Mouse (Mus musculus) heart, postnatal 14 days (tissue): Measurements from ENCODE around the gene Katna1. TPM values are rescaled to one million over a fixed set of nuclear protein-coding genes. Genes with fewer than 3 reads are reported as not detected.

Experiments
- DNase-seq, 2 experiments: peaks; one replicate each; pipeline ENCODE4 v3.0.0; 2021 to 2022
- intact Hi-C: fragments of 180-260 bp; cut with DNase I; formaldehyde crosslinking; loops from one replicate; pipeline ENCODE4 v1.15.1; 2025
- total RNA-seq, 2 experiments: library from RNA; stranded (reverse); gene quantifications; 2 replicates each; pipeline ENCODE4 v1.2.3; 2021

The Katna1 gene
- total RNA-seq, 2 experiments from 2014 or later, result 14.7 TPM

- intact Hi-C loops, result no loop called here
Observed at GRCm38 (mm10) chr10:7775421-7775820, 49.6 kb downstream of the Katna1 start.

GRCm38 (mm10) chr10:7778361-7778760, 52.6 kb downstream of the Katna1 start:
- intact Hi-C loops, result no loop called here
- no peak for DNase-seq

More at GRCm38 (mm10) chr10:7775421-7775820, 49.6 kb downstream of the Katna1 start:
- DNase-seq, result peak in 1 of 2 experiments; percentile 37

GRCm38 (mm10) chr10:7779751-7780237, 54.0 kb downstream of the Katna1 start:
- peak in 1 of 2 experiments; percentile 2 for DNase-seq
- intact Hi-C loops, result no loop called here

- peak; percentile 90 to 92 for DNase-seq
- intact Hi-C loops, result no loop called here
Observed at GRCm38 (mm10) chr10:7780238-7781176, 54.7 kb downstream of the Katna1 start.

GRCm38 (mm10) chr10:7781214-7781613, 55.4 kb downstream of the Katna1 start:
- intact Hi-C loops, result no loop called here
- DNase-seq, result no peak

GRCm38 (mm10) chr10:7787319-7787718, 61.5 kb downstream of the Katna1 start:
- DNase-seq, result no peak
- intact Hi-C loops, result no loop called here

- intact Hi-C loops, result no loop called here
- DNase-seq, result no peak
Observed at GRCm38 (mm10) chr10:7792254-7792750, 66.5 kb downstream of the Katna1 start.

- DNase-seq, result peak; percentile 93 to 96
- intact Hi-C loops, result no loop called here
Observed at GRCm38 (mm10) chr10:7792751-7793385, 67.1 kb downstream of the Katna1 start, which contains the start of the genes Ginm1 and Ppil4. TSS of gene Ginm1 (minus strand) at chr10:7792824. TSS of gene Ppil4 (plus strand) at chr10:7792891.

- DNase-seq, result no peak
- intact Hi-C loops, result no loop called here
Observed at GRCm38 (mm10) chr10:7801258-7801657, 75.5 kb downstream of the Katna1 start.

GRCm38 (mm10) chr10:7802519-7803140, 76.8 kb downstream of the Katna1 start:
- DNase-seq, result no peak
- intact Hi-C loops, result no loop called here

GRCm38 (mm10) chr10:7809937-7810336, 84.1 kb downstream of the Katna1 start:
- intact Hi-C loops, result loop anchor here (2.0 to 5.0 kb wide), 3 partner anchors 72 to 431 kb away; no protein-coding TSS in a partner anchor
- DNase-seq, result peak; percentile 34 to 64

Other genes starting within 250 kb of the Katna1 start
- gene Lrp11, start 136.2 kb upstream of the Katna1 start, total RNA-seq, result 1 to 10 TPM; 2.1 TPM
- gene Nup43, start 58.5 kb upstream of the Katna1 start, total RNA-seq, result 1 to 10 TPM; 4.8 to 5.5 TPM
- 100 to 1,000 TPM in 1 of 2 experiments, 10 to 100 TPM in 1; 98.7 to 106 TPM for gene Pcmt1, start 44.9 kb upstream of the Katna1 start, total RNA-seq
- 10 to 100 TPM; 16.9 to 17.2 TPM for gene Lats1, start 44.8 kb upstream of the Katna1 start, total RNA-seq
- 10 to 100 TPM; 83.4 to 96.4 TPM for gene Ginm1, start 66.8 kb downstream of the Katna1 start, total RNA-seq
- 10 to 100 TPM; 16.5 to 17.1 TPM for gene Ppil4, start 66.9 kb downstream of the Katna1 start, total RNA-seq
- under 1 TPM; 0.24 to 0.29 TPM for gene Zc3h12d, start 106.5 kb downstream of the Katna1 start, total RNA-seq
- 10 to 100 TPM; 46.9 to 49.9 TPM for gene Tab2, start 230.2 kb downstream of the Katna1 start, total RNA-seq